Mouse (Mus musculus) embryonic facial prominence, embryonic 13.5 days (tissue): ENCODE data around the gene Malsu1. TPM values are rescaled to one million over a fixed set of nuclear protein-coding genes. Genes with fewer than 3 reads are reported as not detected.

Experiments
- ATAC-seq: fragments of 200-750 bp; cut with Nextera tagmentation; 2 replicates; pipeline ENCODE4 v1.8.0; 2017; ENCODE audit warnings: low read depth; ENCODE audit not compliant: insufficient number of reproducible peaks, insufficient read depth, low FRiP score, low TSS enrichment
- H3K27ac ChIP-seq: fragments of 300-500 bp; sonication (generic); 2 replicates; pipeline ENCODE4 v1.5.1; 2015; ENCODE audit warnings: moderate library complexity, mild to moderate bottlenecking, inconsistent platforms
- H3K27me3 ChIP-seq: fragments of 300-500 bp; sonication (generic); 2 replicates; pipeline ENCODE4 v1.6.1; 2015; ENCODE audit warnings: mild to moderate bottlenecking, inconsistent platforms
- H3K36me3 ChIP-seq: fragments of 300-500 bp; sonication (generic); 2 replicates; pipeline ENCODE4 v1.6.1; 2015; ENCODE audit warnings: mild to moderate bottlenecking, inconsistent platforms
- H3K4me1 ChIP-seq: fragments of 300-500 bp; sonication (generic); 2 replicates; pipeline ENCODE4 v1.6.1; 2015; ENCODE audit warnings: inconsistent platforms
- H3K4me2 ChIP-seq: fragments of 300-500 bp; sonication (generic); 2 replicates; pipeline ENCODE4 v1.6.1; 2015; ENCODE audit warnings: moderate library complexity, mild to moderate bottlenecking, inconsistent platforms
- H3K4me3 ChIP-seq: fragments of 300-500 bp; sonication (generic); 2 replicates; pipeline ENCODE4 v1.5.1; 2015; ENCODE audit warnings: mild to moderate bottlenecking, inconsistent platforms
- H3K9ac ChIP-seq: fragments of 300-500 bp; sonication (generic); 2 replicates; pipeline ENCODE4 v1.6.1; 2015; ENCODE audit warnings: mild to moderate bottlenecking, inconsistent platforms
- H3K9me3 ChIP-seq: fragments of 300-500 bp; sonication (generic); 2 replicates; pipeline ENCODE4 v1.6.1; 2016; ENCODE audit warnings: inconsistent platforms
- WGBS: fragments of 180-500 bp; shearing (Covaris S2); methylation state at CpG from one replicate; pipeline ENCODE4 v1.1.7; 2015; ENCODE audit warnings: mixed read lengths; 5-methylcytosine and 5-hydroxymethylcytosine counted together
- polyA plus RNA-seq: library from polyadenylated mRNA; unstranded; fragments of >200 nt; fragmentation: Nextera tagmentation; extraction: Ambion mirVana; gene quantifications from 2 replicates; pipeline ENCODE4 v1.2.1, GENCODE M21; 2015

Malsu1 gene
- polyA plus RNA-seq, 1 experiment from 2014 or later = 83.8 TPM

- Histone ChIP-seq H3K9me3 (no peaks in the 10 kb centered on the region), H3K27ac (no peak overlapping the region), H3K4me1 (peaks cover 19% of the 10 kb centered on the region), H3K27me3 (no peaks in the 10 kb centered on the region), H3K4me2 (no peak overlapping the region), H3K36me3 (peaks cover 43% of the 10 kb centered on the region), H3K4me3 (no peak overlapping the region), H3K9ac (no peak overlapping the region)
- WGBS = 93% methylated on average over 8 of the region's 8 CpGs
- no peak for ATAC-seq
Measured at GRCm38 (mm10) chr6:49116241-49116640, 42.6 kb downstream of the Malsu1 start.

- 77% methylated on average over 8 of the region's 8 CpGs for WGBS
- Histone ChIP-seq H3K4me1 (peaks cover 19% of the 10 kb centered on the region), H3K36me3 (peaks cover 42% of the 10 kb centered on the region), H3K4me2 (no peak overlapping the region), H3K27me3 (no peaks in the 10 kb centered on the region), H3K4me3 (no peak overlapping the region), H3K9me3 (no peaks in the 10 kb centered on the region), H3K9ac (no peak overlapping the region), H3K27ac (no peak overlapping the region)
- no peak for ATAC-seq
Measured at GRCm38 (mm10) chr6:49118446-49118845, 44.9 kb downstream of the Malsu1 start.

- H3K9ac ChIP-seq = no peak overlapping the region
- no peak for ATAC-seq
- peaks cover 38% of the 10 kb centered on the region for H3K36me3 ChIP-seq
- no peak overlapping the region for H3K4me2 ChIP-seq
- no peak overlapping the region for H3K4me3 ChIP-seq
- H3K9me3 ChIP-seq = no peaks in the 10 kb centered on the region
- no peaks in the 10 kb centered on the region for H3K27me3 ChIP-seq
- peaks cover 11% of the 10 kb centered on the region; the same call in 1 of the 2 replicates for H3K4me1 ChIP-seq
- H3K27ac ChIP-seq = no peak overlapping the region
- WGBS = 87% methylated on average over 1 of the region's 1 CpGs
Measured at GRCm38 (mm10) chr6:49119462-49120135, 46.0 kb downstream of the Malsu1 start.

DNA sequence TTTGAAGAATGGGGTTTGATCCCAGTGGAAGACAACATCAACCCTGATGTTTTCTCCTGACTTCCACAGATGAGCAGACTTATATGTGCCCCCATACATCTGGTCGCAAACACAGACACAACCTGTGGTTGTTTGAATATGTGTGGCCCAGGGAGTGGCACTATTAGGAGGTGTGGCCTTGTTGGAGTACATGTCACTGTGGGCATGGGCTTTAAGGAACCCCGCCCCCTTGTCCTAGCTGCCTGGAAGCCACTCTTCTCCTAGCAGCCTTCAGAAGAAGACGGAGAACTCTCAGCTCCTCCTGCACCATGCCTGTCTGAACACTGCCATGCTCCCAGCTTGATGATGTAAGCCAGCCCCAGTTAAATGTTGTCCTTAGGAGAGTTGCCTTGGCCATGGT lies 46.8 kb downstream of the Malsu1 start:
- H3K27ac ChIP-seq = no peak overlapping the region
- H3K9me3 ChIP-seq = no peaks in the 10 kb centered on the region
- peaks cover 37% of the 10 kb centered on the region for H3K36me3 ChIP-seq
- peaks cover 11% of the 10 kb centered on the region; the same call in 1 of the 2 replicates for H3K4me1 ChIP-seq
- WGBS = 92% methylated on average over 3 of the region's 3 CpGs
- no peak overlapping the region for H3K4me2 ChIP-seq
- H3K4me3 ChIP-seq = no peak overlapping the region
- H3K9ac ChIP-seq = no peak overlapping the region
- H3K27me3 ChIP-seq = no peaks in the 10 kb centered on the region
- no peak for ATAC-seq

DNA sequence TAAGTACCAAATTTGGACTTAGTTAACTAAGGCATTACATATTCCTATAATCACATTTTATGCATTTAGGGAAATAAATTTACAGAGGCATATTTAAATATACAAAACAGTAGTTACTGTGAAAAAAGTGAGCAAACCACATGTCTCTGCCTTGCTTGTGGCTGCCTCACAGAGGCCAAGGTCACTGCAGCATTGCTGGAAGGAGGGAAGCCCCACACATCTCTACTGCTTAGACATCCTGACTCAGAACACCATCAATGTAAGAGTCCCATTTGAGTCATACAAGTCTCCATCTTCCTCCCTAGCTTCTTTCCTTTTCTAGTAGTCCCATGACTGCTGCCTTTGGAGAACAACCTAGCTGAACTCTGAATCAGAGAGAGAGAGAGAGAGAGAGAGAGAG lies 56.7 kb downstream of the Malsu1 start:
- no peak overlapping the region for H3K27ac ChIP-seq
- no peak overlapping the region for H3K4me3 ChIP-seq
- H3K4me2 ChIP-seq = no peak overlapping the region
- H3K9me3 ChIP-seq = no peaks in the 10 kb centered on the region
- H3K9ac ChIP-seq = no peak overlapping the region
- no peaks in the 10 kb centered on the region for H3K27me3 ChIP-seq
- H3K36me3 ChIP-seq = peaks cover 15% of the 10 kb centered on the region
- no peak for ATAC-seq
- peaks cover 5% of the 10 kb centered on the region; the same call in 1 of the 2 replicates for H3K4me1 ChIP-seq

DNA sequence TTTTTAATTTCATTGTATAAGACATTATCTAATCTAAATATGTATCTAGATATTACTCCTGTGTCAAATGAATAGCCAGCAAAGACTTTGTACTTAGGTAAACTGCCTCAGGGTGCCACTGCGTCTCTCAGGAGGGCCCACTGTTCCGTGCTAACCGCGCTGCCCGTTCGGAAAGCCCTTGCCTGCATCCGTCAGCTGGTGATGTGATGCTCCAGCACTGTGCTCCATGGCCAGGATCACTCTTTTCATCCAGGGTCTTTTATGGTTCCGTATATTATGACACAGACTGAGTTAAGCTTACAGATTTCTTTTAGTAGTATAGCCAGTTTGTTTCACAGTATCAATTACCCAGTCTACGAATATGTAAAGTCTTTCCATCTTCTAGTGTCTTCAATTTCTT lies 58.3 kb downstream of the Malsu1 start:
- Histone ChIP-seq H3K27me3 (no peaks in the 10 kb centered on the region), H3K4me3 (no peak overlapping the region), H3K27ac (no peak overlapping the region), H3K9ac (no peak overlapping the region), H3K9me3 (no peaks in the 10 kb centered on the region), H3K36me3 (peaks cover 11% of the 10 kb centered on the region), H3K4me1 (peaks cover 5% of the 10 kb centered on the region; the same call in 1 of the 2 replicates), H3K4me2 (no peak overlapping the region)
- 75% methylated on average over 9 of the region's 9 CpGs for WGBS
- ATAC-seq = no peak

GRCm38 (mm10) chr6:49132352-49133090 lies 58.9 kb downstream of the Malsu1 start:
- H3K27ac ChIP-seq = no peak overlapping the region
- H3K27me3 ChIP-seq = no peaks in the 10 kb centered on the region
- no peak overlapping the region for H3K4me3 ChIP-seq
- ATAC-seq = no peak
- no peak overlapping the region for H3K9ac ChIP-seq
- 55% methylated on average over 6 of the region's 6 CpGs for WGBS
- H3K9me3 ChIP-seq = no peaks in the 10 kb centered on the region
- H3K36me3 ChIP-seq = peaks cover 11% of the 10 kb centered on the region
- no peak overlapping the region for H3K4me2 ChIP-seq
- H3K4me1 ChIP-seq = peaks cover 5% of the 10 kb centered on the region; the same call in 1 of the 2 replicates

Other genes starting within 250 kb of the Malsu1 start
- gene Tmem176a, start 232.9 kb upstream of the Malsu1 start, polyA plus RNA-seq = 49.3 and 51.9 TPM in 2 replicates
- 171 and 177 TPM in 2 replicates for gene Tmem176b, start 232.3 kb upstream of the Malsu1 start, polyA plus RNA-seq
- 1.2 TPM in 1 of 2 replicates, not detected in the other for gene Aoc1, start 200.9 kb upstream of the Malsu1 start, polyA plus RNA-seq
- gene 1600015I10Rik, start 143.9 kb upstream of the Malsu1 start, polyA plus RNA-seq = not detected in 2 replicates
- gene Doxl2, start 98.8 kb upstream of the Malsu1 start, polyA plus RNA-seq = not detected in 2 replicates
- not detected in 2 replicates for gene Svs1, start 86.9 kb upstream of the Malsu1 start, polyA plus RNA-seq
- gene Gpnmb, start 37.2 kb upstream of the Malsu1 start, polyA plus RNA-seq = 1.3 and 1.4 TPM in 2 replicates
- 69.9 and 75.5 TPM in 2 replicates for gene Igf2bp3, start 141.2 kb downstream of the Malsu1 start, polyA plus RNA-seq
- gene Tra2a, start 190.2 kb downstream of the Malsu1 start, polyA plus RNA-seq = 136 and 143 TPM in 2 replicates
- gene Ccdc126, start 245.5 kb downstream of the Malsu1 start, polyA plus RNA-seq = 11.1 and 11.5 TPM in 2 replicates